Mouse (Mus musculus): ENCODE results near the gene Cc2d2a.

DNA sequence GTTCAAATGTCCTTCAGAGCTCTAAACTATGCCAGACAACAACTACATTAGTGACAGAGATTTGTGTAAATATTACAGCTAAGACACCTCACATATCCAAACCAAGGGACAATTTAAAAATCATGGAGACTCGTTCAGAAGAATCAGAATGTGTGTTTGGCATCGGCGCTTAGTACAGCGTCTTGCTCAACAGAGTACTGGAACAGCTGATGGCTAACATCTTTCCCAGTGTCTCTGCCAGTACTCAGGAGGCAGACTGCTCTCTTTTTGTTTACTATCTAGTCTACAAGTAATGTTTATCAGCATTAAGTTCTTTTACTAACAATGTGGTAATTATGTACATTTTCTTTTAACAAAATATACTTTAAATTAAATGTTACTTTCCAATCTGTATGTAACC, 85.9 kb downstream of the Cc2d2a start:
- no peak for TF ChIP-seq CTCF (IDR thresholded peaks at IDR 0.05; ENCODE audit: extremely low read depth, insufficient read length, insufficient replicate concordance, low read depth, low read length)
- TF ChIP-seq POLR2A (IDR thresholded peaks at IDR 0.05; ENCODE audit: low read depth, low read length): no peak

All from small intestine, adult 2 months (tissue).